Mouse (Mus musculus) Patski (cell line): ENCODE measurements around the gene Tcp11l2. TPM values are rescaled to one million over a fixed set of nuclear protein-coding genes. Genes with fewer than 3 reads are reported as not detected.

Source experiments
- ATAC-seq: fragments of 100-300 bp; one replicate; pipeline ENCODE4 v1.8.0; 2021
- CTCF ChIA-PET: fragments of 350-600 bp; sonication (Branson Sonifier 250); formaldehyde crosslinking; loops from one replicate; lab custom pipeline; 2022; ENCODE audit warnings: inconsistent platforms; lab: Charles Lee
- POLR2A ChIA-PET: fragments of 350-600 bp; sonication (Branson Sonifier 250); formaldehyde crosslinking; loops from one replicate; lab custom pipeline; 2022; ENCODE audit warnings: antibody characterized with exemption, inconsistent platforms; lab: Charles Lee
- DNase-seq: peaks from one replicate; pipeline ENCODE4 v3.0.0-alpha.2; 2011; ENCODE audit warnings: low read depth, low spot score
- H3K27me3 ChIP-seq: fragments of 371-371 bp; one replicate; pipeline ENCODE4 v1.5.1; 2021
- CTCF ChIP-seq: fragments of 100-300 bp; IDR thresholded peaks from one replicate; pipeline ENCODE4 v1.5.1; 2021
- in situ Hi-C: fragments of 300-500 bp; cut with MboI; formaldehyde crosslinking; loops from 3 replicates; pipeline ENCODE4 v1.11.1; 2018; ENCODE audit warnings: low pct_unique_long_range_greater_than_20kb, mixed read lengths
- polyA plus RNA-seq: library from polyadenylated mRNA; unstranded; gene quantifications from one replicate; pipeline ENCODE4 v1.2.3, GENCODE M21; 2021

Tcp11l2 gene
- polyA plus RNA-seq, 1 experiment from 2014 or later, result 33.0 TPM

DNA sequence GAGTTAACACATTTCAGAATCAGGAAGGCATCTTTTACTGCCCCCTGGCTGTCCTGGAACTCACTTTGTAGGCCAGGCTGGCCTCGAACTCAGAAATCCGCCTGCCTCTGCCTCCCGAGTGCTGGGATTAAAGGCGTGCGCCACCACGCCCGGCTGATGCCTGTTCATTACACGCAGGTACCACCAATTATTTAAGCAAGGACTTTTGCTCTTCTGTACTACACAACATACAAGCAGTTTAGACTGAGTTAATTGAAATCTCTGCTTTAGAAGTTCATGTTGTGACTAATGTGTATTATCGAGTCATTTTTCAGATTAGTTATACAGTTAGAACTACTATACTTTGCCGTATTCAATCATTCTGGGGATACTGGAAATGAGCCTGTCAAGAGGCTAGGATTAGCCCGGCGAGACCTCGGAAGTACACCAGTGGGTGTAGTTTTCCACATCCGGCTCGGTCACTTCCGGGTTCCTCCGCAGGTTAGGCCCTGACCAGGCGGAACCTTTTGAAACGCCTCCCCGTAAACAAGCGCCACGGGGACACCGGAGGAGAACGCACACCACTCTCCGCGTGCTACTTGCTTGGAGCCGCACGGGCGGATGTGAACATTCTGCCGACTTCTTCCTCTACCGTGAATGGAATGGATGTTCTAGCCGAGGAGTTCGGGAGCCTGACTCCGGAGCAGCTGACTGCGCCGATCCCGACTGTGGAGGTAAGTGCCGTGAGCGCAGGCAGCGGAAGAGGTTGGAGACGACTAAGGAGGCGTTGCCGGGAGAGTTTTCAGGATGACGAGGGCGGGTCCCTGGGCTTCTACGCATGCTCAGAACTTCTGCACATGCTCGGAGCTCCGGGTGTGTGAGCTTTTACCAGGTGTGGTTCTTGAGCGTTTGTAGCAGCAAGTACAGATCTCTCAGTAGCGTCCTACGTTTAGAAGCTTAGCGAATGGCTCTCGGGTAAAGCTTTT lies 45.7 kb downstream of the Tcp11l2 start, which contains the start of gene Polr3b:
TSS of gene Polr3b (plus strand) at position 467 of the 965 bp plus-strand sequence.
- TF ChIP-seq CTCF, result peak; percentile 44
- in situ Hi-C loops, result no loop called here
- no peaks in the 10 kb centered on the region for H3K27me3 ChIP-seq
- ATAC-seq (peak; percentile 88), DNase-seq (peak; percentile 88)
- POLR2A ChIA-PET, result interaction anchor here (0.6 to 1.0 kb wide), 3 partner anchors 45 to 105 kb away, joined by 3 read pairs; no protein-coding TSS in a partner anchor
- CTCF ChIA-PET, result interaction anchor here (1.1 kb wide), 1 partner anchor 108 kb away, joined by 3 read pairs; no protein-coding TSS in a partner anchor

DNA sequence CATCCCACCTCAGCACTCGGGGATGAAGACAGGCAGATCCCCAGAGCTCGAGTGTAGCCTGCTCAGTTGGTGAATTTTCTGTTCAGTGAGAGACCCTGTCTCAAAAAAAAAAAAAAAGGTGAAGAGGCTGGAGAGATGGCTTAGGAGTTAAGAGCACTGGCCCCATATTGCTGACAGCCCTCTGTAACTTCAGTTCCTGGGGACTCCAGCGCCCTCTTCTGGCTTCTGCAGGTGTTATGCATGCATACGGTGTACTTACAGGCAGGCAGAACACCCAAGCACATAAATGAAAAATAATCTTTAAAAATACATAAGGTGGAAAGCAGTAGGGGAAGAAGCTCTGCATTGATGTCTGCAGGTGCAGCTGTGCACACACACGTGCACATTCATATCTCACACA lies 54.8 kb downstream of the Tcp11l2 start:
- DNase-seq (no peak), ATAC-seq (no peak)
- TF ChIP-seq CTCF, result peak; percentile 65
- POLR2A ChIA-PET, result interaction anchor here (0.6 to 0.7 kb wide), 2 partner anchors 16 to 117 kb away, joined by 3 to 6 read pairs; no protein-coding TSS in a partner anchor
- in situ Hi-C loops, result loop anchor here (5.0 kb wide), 1 partner anchor 114 kb away; no protein-coding TSS in a partner anchor
- CTCF ChIA-PET, result interaction anchor here (1.5 to 2.3 kb wide), 4 partner anchors 10 to 119 kb away, joined by 3 to 12 read pairs (median 6); no protein-coding TSS in a partner anchor
- H3K27me3 ChIP-seq, result no peaks in the 10 kb centered on the region

DNA sequence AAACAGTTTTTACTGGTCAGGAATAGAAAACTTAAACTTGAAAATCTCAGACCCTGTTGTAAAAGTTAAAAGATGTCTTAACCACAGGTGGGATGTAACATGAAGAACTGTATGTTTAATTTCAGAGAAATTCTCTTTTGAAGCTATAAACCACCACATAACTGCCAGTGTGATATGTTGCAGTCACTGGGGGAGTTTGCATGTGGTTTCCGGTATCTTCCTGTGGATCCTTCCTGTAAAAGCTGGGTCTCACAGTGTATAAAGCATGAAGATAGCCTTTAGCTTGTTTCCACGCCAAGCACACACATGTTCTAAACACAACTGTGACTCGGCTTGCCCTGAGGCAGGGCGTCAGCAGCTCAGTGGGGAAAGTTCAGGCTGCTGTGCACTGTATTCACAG lies 55.6 kb downstream of the Tcp11l2 start:
- DNase-seq (no peak), ATAC-seq (no peak)
- ChIA-PET POLR2A (no interaction called here), CTCF (interaction anchor here (1.5 to 2.3 kb wide), 4 partner anchors 9 to 120 kb away, joined by 3 to 12 read pairs (median 6); no protein-coding TSS in a partner anchor)
- H3K27me3 ChIP-seq, result no peaks in the 10 kb centered on the region
- in situ Hi-C loops, result loop anchor here (5.0 kb wide), 1 partner anchor 115 kb away; no protein-coding TSS in a partner anchor
- no peak for TF ChIP-seq CTCF

DNA sequence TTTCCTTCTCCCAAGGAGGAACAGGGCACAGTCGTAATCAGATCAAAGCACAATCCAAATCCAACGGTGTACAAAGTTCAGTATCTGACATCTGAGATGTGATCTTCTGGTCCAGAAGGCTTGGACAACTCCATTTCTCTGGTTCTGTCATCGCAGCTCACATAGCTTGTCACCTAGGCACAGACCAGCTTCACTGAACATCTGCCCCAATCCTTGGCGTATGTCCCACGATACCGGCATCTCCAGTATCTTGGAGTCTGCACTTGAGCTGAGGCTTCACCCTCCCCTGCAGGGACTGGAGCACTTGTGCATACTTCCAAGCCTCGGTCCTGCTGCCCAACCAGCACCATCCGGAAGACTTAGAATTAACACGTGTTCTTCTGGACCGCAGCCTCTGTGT lies 60.2 kb downstream of the Tcp11l2 start:
- in situ Hi-C loops, result loop anchor here (5.0 kb wide), 1 partner anchor 814 kb away; no protein-coding TSS in a partner anchor
- no peak for TF ChIP-seq CTCF
- CTCF ChIA-PET, result interaction anchor here (1.6 kb wide), 1 partner anchor 11 kb away, joined by 3 read pairs; no protein-coding TSS in a partner anchor
- ATAC-seq (no peak), DNase-seq (no peak)
- POLR2A ChIA-PET, result interaction anchor here (0.5 kb wide), 1 partner anchor 396 kb away, joined by 7 read pairs; no protein-coding TSS in a partner anchor
- no peaks in the 10 kb centered on the region for H3K27me3 ChIP-seq

DNA sequence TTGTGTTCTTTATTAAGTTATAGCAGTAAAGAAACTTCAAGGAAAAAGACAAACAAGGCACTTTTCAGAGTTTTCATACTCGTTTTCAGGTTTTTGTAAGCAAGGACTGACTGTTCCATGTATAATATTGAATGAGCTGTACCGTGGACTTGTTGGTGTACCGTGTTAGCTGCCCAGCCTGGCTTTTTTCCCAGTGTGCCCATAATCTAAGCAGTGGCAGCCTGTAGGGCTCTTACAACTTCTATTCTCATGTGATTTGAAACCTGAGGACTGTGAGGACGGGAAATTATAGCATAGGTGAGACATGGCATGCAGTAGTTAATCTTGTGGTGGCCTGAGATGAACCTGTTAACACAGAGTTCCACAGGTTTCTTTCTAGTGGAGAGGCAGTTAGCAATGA lies 62.0 kb downstream of the Tcp11l2 start:
- ChIA-PET POLR2A (no interaction called here), CTCF (interaction anchor here (1.0 kb wide), 1 partner anchor 123 kb away, joined by 3 read pairs; no protein-coding TSS in a partner anchor)
- no peak for ATAC-seq
- no peak for DNase-seq
- no peak for TF ChIP-seq CTCF
- in situ Hi-C loops, result loop anchor here (5.0 kb wide), 1 partner anchor 816 kb away; no protein-coding TSS in a partner anchor
- H3K27me3 ChIP-seq, result no peaks in the 10 kb centered on the region

DNA sequence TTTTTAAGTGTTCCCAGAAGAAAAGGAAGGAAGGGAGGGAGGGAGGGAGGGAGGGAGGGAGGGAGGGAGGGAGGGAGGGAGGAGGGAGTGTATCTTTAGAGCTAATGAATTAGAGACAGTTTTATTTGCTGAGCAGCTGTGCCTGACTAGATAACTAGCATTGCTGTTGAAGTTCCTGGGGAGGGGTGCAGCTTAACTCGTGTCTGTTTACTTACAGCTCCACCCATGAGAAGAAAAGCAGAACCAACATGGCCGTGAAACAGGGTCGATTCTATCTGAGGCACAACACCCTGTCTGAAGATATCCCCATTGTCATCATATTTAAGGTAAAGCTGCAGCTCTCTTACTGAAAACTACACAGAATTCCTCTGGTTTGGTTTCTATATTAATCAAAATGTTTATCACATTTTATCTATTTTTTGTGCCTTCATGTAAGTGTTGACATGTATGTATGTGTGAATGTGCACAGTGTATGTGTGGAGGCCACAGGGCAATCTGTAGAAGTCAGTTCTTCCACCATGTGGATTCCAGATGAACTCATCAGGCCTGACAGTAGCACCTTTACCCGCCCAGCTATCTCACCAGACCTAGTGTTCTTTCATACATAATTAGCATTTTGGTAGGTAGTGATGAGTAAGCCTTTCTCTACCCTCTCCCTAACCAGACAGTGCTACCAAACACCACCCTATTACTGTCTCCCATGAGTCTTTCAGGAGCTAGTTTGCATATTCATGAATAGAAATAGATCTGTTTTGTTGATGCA lies 63.3 kb downstream of the Tcp11l2 start:
- CTCF ChIA-PET, result interaction anchor here (1.0 to 2.5 kb wide), 3 partner anchors 8 to 124 kb away, joined by 3 to 12 read pairs (median 3); no protein-coding TSS in a partner anchor
- DNase-seq (no peak), ATAC-seq (no peak)
- TF ChIP-seq CTCF, result no peak
- in situ Hi-C loops, result loop anchor here (5.0 kb wide), 2 partner anchors 408 to 817 kb away; no protein-coding TSS in a partner anchor
- POLR2A ChIA-PET, result no interaction called here
- no peaks in the 10 kb centered on the region for H3K27me3 ChIP-seq

DNA sequence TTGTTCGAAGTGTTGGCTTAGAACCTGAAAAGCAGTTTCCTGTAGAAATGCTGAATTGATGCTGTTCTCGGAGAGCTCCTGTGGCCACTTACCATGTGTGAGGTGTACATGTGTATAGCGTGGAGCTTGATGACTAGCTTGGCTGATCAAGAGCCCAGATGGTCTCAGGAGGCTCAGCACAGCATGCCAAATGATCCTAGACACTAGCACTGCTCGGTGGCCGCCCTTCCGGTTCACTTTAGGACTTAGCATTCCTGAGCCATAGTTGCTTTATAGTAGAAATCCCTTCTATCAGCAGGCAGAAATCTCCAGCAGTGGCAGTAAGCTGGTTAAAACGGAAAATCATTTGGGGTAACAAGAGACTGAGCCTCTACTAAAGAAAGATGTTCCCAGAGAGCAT lies 64.4 kb downstream of the Tcp11l2 start:
- ATAC-seq, result no peak
- TF ChIP-seq CTCF, result no peak
- CTCF ChIA-PET, result interaction anchor here (0.9 to 2.5 kb wide), 4 partner anchors 9 to 105 kb away, joined by 3 to 12 read pairs (median 3); no protein-coding TSS in a partner anchor
- in situ Hi-C loops, result loop anchor here (5.0 kb wide), 1 partner anchor 406 kb away; no protein-coding TSS in a partner anchor
- DNase-seq, result no peak
- POLR2A ChIA-PET, result interaction anchor here (0.7 kb wide), 1 partner anchor 36 kb away, joined by 3 read pairs; no protein-coding TSS in a partner anchor
- no peaks in the 10 kb centered on the region for H3K27me3 ChIP-seq

DNA sequence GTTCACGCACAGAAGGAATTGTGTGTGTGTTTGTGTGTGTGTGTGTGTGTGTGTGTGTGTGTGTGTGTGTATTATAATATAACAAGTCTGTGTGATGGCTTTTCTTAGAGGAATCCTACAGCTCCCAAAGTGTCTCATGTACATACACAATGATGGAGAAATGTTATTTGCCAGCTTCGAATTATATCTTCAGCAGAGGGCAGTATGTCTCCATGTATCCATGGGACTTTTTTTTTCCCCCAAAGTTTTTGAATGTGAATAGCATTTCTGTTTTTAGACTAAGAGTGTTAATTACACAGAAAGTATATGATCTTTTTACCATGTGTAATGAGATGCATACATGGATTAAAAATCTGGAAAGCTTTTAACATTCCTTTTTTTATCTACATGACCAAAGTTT lies 65.2 kb downstream of the Tcp11l2 start:
- in situ Hi-C loops, result loop anchor here (5.0 kb wide), 1 partner anchor 406 kb away; no protein-coding TSS in a partner anchor
- DNase-seq (no peak), ATAC-seq (no peak)
- no peaks in the 10 kb centered on the region for H3K27me3 ChIP-seq
- ChIA-PET CTCF (interaction anchor here (0.9 to 2.5 kb wide), 4 partner anchors 10 to 126 kb away, joined by 3 to 12 read pairs (median 4); no protein-coding TSS in a partner anchor), POLR2A (interaction anchor here (0.6 to 0.7 kb wide), 2 partner anchors 35 to 516 kb away, joined by 3 read pairs; no protein-coding TSS in a partner anchor)
- TF ChIP-seq CTCF, result no peak

DNA sequence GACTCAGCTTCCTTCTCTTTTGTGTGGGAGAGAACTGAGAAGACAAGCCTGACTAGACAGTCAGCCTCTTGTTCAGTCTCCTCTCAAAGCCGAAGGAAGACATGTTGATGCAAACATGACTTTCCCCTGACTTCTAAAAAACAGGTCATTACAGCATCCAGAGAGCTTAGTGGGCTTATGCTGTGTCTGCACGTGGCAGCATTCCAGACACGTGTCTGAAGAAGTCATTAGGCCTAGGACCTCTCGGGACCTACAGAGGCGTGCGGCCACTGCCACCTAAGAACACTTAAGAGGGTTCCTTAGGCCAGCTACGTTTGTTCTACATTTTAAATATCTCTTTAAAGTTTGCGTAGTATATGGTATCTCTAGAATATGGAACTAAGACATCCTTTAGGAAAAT lies 69.5 kb downstream of the Tcp11l2 start:
- no peak for ATAC-seq
- in situ Hi-C loops, result no loop called here
- DNase-seq, result no peak
- H3K27me3 ChIP-seq, result no peaks in the 10 kb centered on the region
- ChIA-PET CTCF (no interaction called here), POLR2A (interaction anchor here (0.7 kb wide), 1 partner anchor 841 kb away, joined by 3 read pairs; no protein-coding TSS in a partner anchor)
- no peak for TF ChIP-seq CTCF
